Mouse (Mus musculus) C2C12 (cell line): ENCODE measurements around the gene Edem3. TPM values are rescaled to one million over a fixed set of nuclear protein-coding genes. Genes with fewer than 3 reads are reported as not detected.
"Not testable (repeated sequence)": the region's sequence is repeated elsewhere in the genome, so short reads cannot be mapped to it uniquely, and the experiment has no call there.

Experiments
- H3K27me3 ChIP-seq: one replicate; pipeline ENCODE4 v1.6.1; 2011; ENCODE audit not compliant: control insufficient read depth, insufficient read depth, insufficient read length
- H3K36me3 ChIP-seq: one replicate; pipeline ENCODE4 v1.6.1; 2011; ENCODE audit not compliant: control insufficient read depth, insufficient read depth
- H3K4me3 ChIP-seq: one replicate; pipeline ENCODE4 v1.5.1; 2011; ENCODE audit warnings: mild to moderate bottlenecking, control low read depth; ENCODE audit not compliant: poor library complexity, insufficient read depth, severe bottlenecking
- H3K79me2 ChIP-seq: one replicate; pipeline ENCODE4 v1.6.1; 2011; ENCODE audit not compliant: control insufficient read depth, insufficient read depth
- H3K79me3 ChIP-seq: one replicate; pipeline ENCODE4 v1.6.1; 2011; ENCODE audit warnings: low read depth, control low read depth
- H3ac ChIP-seq: one replicate; pipeline ENCODE3; 2011; ENCODE audit warnings: low read depth; ENCODE audit not compliant: control insufficient read depth, insufficient read length
- CEBPB ChIP-seq: IDR thresholded peaks from one replicate; pipeline ENCODE4 v1.6.1; 2011; ENCODE audit warnings: low read depth, mild to moderate bottlenecking, control low read depth, moderate library complexity
- CTCF ChIP-seq: IDR thresholded peaks from one replicate; pipeline ENCODE4 v1.5.1; 2011; ENCODE audit not compliant: control insufficient read depth, insufficient read depth, insufficient read length
- FOSL1 ChIP-seq: IDR thresholded peaks from one replicate; pipeline ENCODE4 v1.8.0; 2011; ENCODE audit warnings: mild to moderate bottlenecking, low read length; ENCODE audit not compliant: poor library complexity, insufficient read depth, severe bottlenecking
- MAX ChIP-seq: IDR thresholded peaks from one replicate; pipeline ENCODE4 v1.6.1; 2011; ENCODE audit warnings: mild to moderate bottlenecking, control low read depth
- MYOD1 ChIP-seq: IDR thresholded peaks from one replicate; pipeline ENCODE4 v1.6.1; 2011; ENCODE audit warnings: low read depth; ENCODE audit not compliant: control insufficient read depth, insufficient read length
- MYOG ChIP-seq: IDR thresholded peaks from one replicate; pipeline ENCODE4 v1.6.1; 2011; ENCODE audit not compliant: control insufficient read depth, insufficient read length; ENCODE audit errors: extremely low read depth
- USF1 ChIP-seq: IDR thresholded peaks from one replicate; pipeline ENCODE4 v1.6.1; 2011; ENCODE audit warnings: low read depth, mild to moderate bottlenecking, control low read depth, moderate library complexity
- polyA plus RNA-seq: library from polyadenylated mRNA; unstranded; fragments of >200 nt; fragmentation: generic; extraction: Trizol; gene quantifications from one replicate; pipeline ENCODE4 v1.2.1, GENCODE M21; 2012; ENCODE audit warnings: missing spikeins

Gene Edem3
- polyA plus RNA-seq, 1 experiment = 4.1 TPM

DNA sequence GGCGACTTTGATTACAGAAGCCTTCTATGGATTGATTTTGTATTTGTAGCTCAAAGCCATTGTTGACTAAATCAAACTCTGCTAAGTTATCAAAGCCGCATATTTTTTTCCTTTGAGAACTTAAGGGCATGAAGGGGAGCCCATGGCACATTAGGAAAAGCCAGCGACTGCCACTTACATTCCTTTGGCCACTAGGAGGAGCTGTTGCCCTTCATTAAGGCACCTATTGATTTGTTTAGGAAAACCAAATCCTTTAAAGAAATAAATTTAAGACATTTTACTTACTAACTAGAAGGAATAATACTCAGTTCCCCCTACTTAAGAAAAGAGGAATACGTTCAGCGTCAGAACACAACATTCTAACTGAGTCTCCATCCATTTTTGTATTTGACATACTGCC lies 65.3 kb downstream of the Edem3 start:
- Histone ChIP-seq H3K36me3 (peaks cover 25% of the 10 kb centered on the region), H3K79me3 (no peaks in the 10 kb centered on the region), H3K79me2 (no peaks in the 10 kb centered on the region), H3K4me3 (no peak overlapping the region), H3ac (no peak overlapping the region), H3K27me3 (no peaks in the 10 kb centered on the region)
- TF ChIP-seq USF1 (no peak), CTCF (peak; percentile 27)

GRCm38 (mm10) chr1:151825065-151825464 lies 69.9 kb downstream of the Edem3 start:
- H3ac ChIP-seq = no peak overlapping the region
- no peaks in the 10 kb centered on the region for H3K79me3 ChIP-seq
- TF ChIP-seq MAX (no peak), FOSL1 (no peak), USF1 (no peak), CEBPB (no peak), MYOG (no peak), CTCF (no peak), MYOD1 (no peak)
- H3K27me3 ChIP-seq = no peaks in the 10 kb centered on the region
- no peak overlapping the region for H3K4me3 ChIP-seq
- no peaks in the 10 kb centered on the region for H3K79me2 ChIP-seq
- H3K36me3 ChIP-seq = peaks cover 3% of the 10 kb centered on the region

- no peaks in the 10 kb centered on the region for H3K36me3 ChIP-seq
- no peak overlapping the region for H3K4me3 ChIP-seq
- no peaks in the 10 kb centered on the region for H3K27me3 ChIP-seq
- no peak overlapping the region for H3ac ChIP-seq
- H3K79me2 ChIP-seq = no peaks in the 10 kb centered on the region
- no peaks in the 10 kb centered on the region for H3K79me3 ChIP-seq
- TF ChIP-seq CTCF (no peak), FOSL1 (no peak), MAX (no peak), MYOG (no peak), CEBPB (no peak), USF1 (no peak), MYOD1 (no peak)
Measured at GRCm38 (mm10) chr1:151831791-151832190, 76.6 kb downstream of the Edem3 start.

DNA sequence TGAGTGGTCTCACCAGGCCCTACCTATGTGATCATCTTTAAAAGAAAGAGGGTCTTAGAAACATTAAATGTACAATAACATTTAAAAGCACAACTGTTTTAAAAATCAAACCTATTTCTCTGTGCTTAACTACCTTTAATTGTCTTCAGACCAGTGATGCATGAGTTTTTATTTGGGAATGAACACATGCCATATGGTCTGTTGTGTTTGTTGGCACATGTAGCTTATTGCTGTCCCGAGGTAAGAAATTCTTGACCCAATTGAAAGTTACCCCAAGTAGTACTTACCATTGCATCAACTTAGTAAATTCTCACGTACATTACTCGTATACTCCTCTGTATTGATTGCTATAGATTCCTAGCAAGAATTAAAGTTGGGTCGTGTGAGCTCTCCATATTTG lies 80.1 kb downstream of the Edem3 start:
- H3K79me2 ChIP-seq = no peaks in the 10 kb centered on the region
- H3K79me3 ChIP-seq = no peaks in the 10 kb centered on the region
- H3ac ChIP-seq = no peak overlapping the region
- H3K4me3 ChIP-seq = no peak overlapping the region
- TF ChIP-seq MAX = no peak
- TF ChIP-seq CTCF = no peak
- no peak for TF ChIP-seq MYOD1
- no peak for TF ChIP-seq CEBPB
- no peak for TF ChIP-seq USF1
- TF ChIP-seq FOSL1 = no peak
- TF ChIP-seq MYOG = no peak
- no peaks in the 10 kb centered on the region for H3K27me3 ChIP-seq
- H3K36me3 ChIP-seq = no peaks in the 10 kb centered on the region

GRCm38 (mm10) chr1:151840345-151840744 lies 85.2 kb downstream of the Edem3 start:
- H3ac ChIP-seq, H3K79me2 ChIP-seq, H3K79me3 ChIP-seq, H3K4me3 ChIP-seq, H3K27me3 ChIP-seq, H3K36me3 ChIP-seq: not testable (repeated sequence)

- no peaks in the 10 kb centered on the region for H3K79me3 ChIP-seq
- no peaks in the 10 kb centered on the region for H3K27me3 ChIP-seq
- no peak overlapping the region for H3K4me3 ChIP-seq
- H3K79me2 ChIP-seq = no peaks in the 10 kb centered on the region
- TF ChIP-seq FOSL1 (no peak), MAX (no peak)
- H3K36me3 ChIP-seq = no peaks in the 10 kb centered on the region
- no peak overlapping the region for H3ac ChIP-seq
Measured at GRCm38 (mm10) chr1:151845252-151845832, 90.2 kb downstream of the Edem3 start.
